Mouse (Mus musculus) kidney, adult 8-10 months (tissue): Measurements from ENCODE around the gene Sv2b.
"Not testable (repeated sequence)": the region's sequence is repeated elsewhere in the genome, so short reads cannot be mapped to it uniquely, and the experiment has no call there.

ENCODE experiments used
- DNase-seq, 2 experiments: peaks; one replicate each; pipeline ENCODE4 v3.0.0; 2022

The Sv2b gene

DNA sequence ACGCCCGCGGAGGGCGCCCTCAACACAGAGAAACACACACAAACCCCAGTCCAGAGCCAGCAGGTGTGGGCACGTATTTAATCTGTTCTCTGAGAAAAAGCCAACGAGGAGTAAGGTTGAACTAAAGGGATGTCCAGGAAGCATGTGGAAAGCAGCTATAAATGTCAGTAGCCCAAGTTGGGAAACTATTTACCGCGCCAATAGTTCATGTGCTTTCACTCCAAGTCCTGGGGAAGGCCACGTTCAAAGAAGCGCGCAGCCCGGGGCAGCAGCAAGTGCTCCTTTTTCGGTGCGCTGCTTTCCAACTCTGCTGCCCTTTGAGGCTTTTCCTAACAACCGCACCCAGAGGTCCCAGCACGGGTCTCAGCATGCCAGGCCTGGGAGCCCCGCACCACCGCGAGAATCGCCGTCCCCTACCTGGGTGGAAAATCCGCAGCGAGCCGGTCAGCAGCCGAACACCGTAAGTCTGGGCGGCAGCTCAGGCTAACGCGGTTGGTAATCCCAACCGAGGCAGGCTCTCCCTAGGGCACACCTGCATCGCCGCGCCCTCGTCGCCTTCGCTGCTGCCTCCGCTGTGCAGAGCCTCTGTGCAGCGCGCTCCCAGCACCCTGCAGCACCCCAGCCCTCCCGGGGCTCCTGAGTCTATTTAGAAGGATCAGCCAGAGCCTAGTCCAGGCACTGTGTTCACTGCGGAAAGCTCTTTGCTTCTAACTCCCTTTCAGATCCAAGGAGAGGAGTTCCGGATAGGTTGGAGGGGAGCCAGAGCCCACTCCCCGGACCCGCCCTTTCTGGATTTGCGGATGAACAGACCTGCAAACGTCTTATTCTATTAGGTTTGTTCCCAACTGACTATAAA is at the start of gene Sv2b:
TSS of gene Sv2b (minus strand) at position 806 of the 856 bp plus-strand sequence.
- no peak for DNase-seq

DNA sequence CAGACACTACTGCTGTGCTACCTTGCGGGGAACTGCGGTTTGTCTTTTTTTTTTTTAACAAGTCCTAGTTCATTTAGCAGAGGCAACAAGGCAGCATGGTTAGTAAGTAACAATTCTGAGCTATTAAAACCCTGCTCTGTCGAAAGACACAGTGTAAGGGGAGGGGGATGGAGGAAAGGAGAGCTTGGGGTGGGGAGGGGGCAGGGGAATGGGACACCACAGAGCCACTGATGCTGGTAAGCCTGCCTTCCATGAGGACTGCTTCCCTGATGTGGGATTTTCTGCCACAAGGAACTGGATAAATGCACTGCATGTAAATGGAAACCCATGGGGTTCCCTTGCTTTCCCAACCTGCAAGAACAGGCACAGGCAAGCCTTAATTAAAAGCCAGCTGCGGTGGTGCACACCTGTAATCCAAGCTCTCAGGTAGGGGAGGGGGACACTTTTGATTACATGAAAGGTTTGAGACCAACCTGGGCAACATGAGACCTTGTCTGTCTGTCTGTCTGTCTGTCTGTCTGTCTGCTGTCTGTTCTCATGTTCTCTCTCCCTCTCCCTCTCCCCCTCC is 49.3 kb upstream of the Sv2b start:
- DNase-seq: no peak

DNA sequence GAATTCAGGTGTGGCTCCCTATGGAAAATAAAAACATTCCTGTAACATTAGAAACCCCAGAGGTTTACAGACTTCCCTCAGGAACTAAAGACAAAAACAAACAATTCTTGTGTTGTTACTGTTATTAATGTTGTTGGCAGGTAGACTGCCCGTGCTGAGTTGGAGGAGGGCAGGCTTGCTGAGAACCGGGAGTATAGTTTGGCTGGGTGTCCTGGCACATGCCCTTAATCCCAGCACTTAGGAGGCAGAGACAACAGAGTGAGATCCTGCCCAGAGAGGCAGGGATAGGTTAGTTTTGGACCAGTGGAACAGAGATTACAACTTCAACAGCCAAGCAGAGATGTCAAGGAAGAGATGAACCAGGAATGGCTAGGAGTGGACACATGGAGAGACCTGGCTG is 46.5 kb upstream of the Sv2b start:
- DNase-seq: no peak

DNA sequence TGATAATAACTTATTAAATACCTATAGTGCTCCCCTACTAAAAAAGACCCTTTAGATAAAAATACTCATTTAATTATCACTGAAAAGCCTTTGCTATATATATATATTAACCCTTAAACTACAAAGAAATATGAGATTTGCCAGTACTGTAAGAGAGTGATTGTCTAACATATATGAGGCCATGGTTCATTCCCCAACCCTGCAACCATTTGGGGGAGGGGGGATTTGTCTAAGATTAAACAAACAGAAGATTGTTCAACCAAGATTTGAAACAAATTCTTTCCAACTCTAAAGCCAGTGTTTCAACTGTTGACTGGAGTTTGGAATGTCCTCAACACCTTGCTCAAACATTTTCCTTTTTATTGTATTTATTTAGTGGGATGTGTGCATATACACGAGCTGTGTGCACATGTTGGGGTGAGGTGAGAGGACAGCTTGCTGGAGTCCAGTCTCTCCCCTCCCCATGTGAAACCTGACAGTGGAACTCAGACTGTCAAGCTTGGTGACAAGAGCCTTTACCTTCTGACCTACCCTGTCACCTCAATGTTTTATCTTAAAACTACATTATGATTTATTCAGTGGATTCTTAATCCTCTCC is 43.8 kb upstream of the Sv2b start:
- no peak for DNase-seq

DNA sequence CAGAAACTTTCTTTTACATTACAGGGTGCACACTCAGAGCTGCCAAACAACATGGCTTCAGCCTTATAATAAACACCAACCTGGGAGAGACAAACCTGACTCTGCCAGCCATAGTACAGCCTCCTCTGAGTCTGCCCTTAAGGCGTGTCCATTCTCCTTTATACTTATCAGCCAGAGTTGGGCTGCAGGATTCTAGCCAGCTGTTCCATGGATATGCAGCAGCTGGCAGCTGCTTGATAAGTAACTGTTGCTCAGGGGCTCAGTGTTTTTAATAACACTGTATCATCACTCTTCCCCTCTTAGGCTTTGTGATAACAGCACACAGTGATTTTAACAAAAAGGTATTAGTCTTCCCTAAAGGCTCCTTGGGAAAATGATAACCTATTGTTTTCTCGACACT is 41.1 kb upstream of the Sv2b start:
- DNase-seq: no peak

DNA sequence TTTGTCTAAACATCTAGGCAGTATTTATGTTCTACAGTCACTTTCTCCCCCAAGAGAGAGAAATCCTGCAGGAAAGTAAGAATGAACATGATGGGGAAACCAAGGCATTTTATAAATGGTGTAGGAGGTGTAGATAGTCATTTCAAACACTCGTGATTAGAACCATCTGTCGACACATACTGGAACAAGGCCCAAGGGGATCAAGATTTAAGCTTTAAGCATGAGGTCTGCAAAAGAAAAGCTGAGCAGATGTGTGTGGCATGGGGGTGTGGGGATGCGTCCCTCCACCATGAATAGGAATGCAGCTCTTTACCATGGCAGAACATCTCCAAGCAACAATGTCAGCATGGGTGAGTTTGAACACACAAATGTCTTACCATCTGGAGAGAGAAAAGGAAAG is 23.2 kb upstream of the Sv2b start:
- no peak for DNase-seq

DNA sequence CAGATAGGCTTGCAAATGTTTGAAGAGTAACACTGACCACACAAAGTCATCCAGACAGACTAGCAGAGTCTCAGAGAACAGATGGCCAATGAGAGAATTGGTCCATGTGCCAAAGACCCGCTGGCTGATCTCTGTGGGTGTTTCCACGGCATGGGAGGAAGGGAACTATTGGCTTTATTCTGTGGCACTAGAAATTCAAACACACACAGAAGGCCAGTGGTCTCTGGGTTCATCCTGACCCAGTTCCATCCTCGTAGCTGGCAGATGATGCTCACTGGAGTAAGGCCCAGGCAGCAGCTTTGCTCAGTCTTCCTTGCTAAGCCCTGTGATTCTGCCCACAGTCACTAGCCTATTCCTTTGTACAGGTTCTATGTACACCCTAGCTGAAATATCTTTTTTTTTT is 20.7 kb upstream of the Sv2b start:
- DNase-seq: no peak

DNA sequence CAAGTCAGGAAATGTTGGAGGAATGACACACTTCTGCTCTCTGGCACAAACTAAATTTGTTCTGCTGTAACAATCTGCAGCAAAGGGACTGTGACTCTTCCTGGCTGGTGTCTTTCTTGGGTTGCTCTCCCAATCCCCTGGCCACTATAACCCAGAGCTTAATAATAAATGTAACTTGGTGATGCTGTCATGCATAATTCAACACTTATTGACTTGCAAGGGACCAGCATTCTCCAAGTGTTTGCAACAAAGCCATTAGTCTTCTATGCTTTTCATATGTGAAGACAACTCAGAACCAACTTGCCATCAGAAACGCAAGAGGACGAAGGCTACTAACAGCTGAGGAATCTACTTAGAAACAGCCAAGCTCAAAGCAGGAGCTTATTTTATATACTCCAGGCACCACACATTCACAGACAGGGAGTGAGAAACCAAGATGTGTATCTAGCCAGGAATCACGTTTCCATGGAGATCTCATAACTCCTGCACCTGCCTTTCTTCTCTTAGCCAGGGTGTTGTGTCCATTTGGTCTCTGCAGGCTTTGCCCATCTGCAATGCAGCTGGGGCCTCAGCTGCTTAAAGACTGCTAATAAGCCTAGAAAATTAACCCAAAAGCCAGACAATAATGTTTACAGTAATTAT is 19.8 kb upstream of the Sv2b start:
- no peak for DNase-seq

DNA sequence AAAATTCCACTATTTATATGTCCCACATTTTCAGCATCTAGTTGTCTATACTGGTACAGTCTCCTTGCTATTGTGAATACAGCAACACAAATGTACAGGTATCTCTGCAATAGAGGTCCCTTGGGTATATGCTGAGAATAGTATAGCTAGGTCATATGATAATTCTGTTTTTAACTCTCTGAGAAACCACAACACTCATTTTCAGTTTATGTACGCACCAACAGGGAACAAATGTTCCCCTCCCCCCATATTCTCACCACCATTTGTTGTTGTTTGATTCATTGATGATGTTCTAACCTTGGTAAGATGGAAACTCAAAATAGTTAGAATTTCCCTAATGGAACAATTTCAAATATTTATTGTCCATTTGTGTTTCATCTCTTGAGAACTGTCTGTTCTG is 16.2 kb upstream of the Sv2b start:
- no peak for DNase-seq

DNA sequence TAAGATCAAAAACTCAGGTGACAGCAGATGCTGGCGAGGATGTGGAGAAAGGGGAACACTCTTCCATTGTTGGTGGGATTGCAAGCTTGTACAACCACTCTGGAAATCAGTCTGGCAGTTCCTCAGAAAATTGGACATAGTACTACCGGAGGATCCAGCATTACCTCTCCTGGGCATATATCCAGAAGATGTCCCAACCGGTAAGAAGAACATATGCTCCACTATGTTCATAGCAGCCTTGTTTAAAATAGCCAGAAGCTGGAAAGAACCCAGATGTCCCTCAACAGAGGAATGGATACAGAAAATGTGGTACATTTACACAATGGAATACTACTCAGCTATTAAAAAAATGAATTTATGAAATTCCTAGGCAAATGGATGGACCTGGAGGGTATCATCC is 13.7 kb upstream of the Sv2b start:
- not testable (repeated sequence) for DNase-seq

DNA sequence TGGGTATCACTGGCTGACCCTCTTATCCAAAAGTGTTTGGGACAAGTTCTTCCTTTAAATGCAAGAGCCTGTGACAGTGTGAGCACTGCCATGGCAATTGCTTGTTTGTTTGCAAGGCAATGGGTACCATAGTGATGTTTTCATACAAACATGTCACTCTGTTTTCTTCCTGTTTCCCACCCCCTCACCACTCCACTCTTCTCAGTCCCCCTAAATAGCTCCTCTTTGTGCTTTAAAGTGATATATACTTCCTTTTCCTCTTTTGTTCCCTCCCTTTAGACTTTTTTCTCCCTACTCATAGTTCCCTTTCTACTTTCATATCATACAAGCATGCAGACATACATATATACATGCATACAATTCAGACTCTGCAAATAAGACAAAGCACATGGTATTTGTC is 10.9 kb upstream of the Sv2b start:
- no peak for DNase-seq

DNA sequence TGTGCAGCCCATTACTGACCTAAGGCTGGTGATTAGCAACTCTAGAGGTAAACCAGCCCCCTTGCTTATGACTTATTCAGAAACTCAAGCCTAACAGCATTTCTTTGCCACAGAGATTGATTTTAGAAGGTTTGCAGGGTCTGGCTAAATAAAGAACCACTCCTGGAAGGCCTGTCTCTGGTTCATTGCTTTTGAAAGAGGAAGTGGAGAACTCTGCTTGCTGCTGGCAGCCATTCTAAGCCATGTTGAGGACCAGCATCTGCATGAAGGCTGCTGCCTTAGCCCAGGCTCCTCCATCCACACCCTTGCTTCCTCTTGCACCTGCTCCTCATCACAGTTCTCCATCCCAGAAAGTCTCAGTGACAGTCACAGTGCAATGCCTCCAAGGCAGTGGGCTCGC is 9.3 kb upstream of the Sv2b start:
- DNase-seq: no peak

DNA sequence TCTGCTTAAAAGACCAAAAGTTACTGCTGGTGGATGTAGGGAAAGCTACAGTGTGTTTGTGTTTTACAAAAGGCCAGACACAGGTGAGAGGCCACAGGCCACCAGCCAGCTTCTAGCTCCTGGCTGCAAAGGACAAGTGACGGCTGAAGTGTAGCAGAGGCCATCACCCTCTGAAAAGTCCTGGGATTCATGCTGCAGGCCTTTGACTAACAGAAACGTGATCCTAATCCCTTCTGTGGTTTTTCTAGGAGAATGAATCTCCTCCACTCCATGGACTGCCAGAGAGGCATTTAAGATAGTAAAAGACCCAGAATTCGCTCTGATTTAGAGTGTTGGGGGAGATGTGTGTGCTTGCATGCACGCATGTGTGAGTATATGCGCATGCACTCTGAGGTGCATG is 5.8 kb upstream of the Sv2b start:
- no peak for DNase-seq

DNA sequence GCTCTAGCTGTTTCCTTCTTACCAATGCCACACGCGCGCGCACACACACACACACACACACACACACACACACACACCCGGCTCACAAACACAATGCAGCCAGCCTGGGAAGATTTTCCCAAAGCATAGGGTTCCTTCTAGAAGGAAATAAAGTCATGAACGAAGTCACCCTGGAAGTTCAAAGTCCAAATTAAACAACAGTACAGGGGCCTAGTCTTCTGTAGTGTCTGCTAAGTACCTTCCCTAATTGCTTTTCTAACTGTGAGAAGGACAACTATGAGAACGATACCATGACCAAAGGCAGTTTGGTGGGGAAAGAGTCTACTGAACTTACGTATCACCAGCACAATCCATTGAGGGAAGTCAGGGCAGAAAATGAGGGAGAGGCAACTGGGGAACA is 508 bp upstream of the Sv2b start:
- DNase-seq: no peak

DNA sequence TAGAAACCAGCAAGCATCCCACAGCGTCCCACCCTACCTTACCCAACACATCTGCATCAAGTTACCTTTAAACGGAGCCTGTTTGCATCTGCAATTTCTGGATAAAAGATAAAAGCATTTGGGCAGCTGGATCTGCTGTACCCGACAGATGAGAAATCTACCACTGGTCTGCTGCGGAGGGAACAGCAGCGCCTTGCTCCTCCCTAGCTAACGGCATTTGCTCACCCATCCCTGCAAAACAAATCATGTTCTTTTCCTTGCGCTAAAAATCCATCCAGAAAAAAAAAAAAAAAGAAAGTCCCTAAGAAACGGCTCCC is 964 bp downstream of the Sv2b start:
- no peak for DNase-seq

DNA sequence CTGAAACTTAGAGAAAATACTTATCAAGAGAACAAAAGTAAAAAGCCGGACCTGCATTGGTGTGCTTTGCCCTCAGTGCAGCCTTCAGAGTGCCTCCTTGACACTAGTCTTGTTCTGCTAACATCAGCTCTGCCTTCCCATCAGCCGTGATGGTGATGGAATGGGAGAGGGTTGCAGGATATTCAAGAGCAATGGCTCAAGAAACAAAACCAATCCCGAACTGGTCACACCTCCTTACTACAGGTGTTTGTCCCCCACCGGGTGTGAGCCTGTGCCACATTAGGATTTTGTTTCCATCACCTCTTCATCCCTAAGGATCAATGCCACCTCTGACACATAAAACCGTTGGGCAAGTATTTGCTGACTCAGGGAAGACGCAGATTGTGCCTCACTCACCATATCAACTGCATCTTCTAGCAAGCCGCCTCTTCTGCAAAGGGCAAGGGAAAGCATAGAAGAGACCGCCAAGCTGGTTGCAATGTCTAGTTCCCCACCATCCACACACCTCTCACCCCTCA is 1.4 kb downstream of the Sv2b start:
- no peak for DNase-seq

DNA sequence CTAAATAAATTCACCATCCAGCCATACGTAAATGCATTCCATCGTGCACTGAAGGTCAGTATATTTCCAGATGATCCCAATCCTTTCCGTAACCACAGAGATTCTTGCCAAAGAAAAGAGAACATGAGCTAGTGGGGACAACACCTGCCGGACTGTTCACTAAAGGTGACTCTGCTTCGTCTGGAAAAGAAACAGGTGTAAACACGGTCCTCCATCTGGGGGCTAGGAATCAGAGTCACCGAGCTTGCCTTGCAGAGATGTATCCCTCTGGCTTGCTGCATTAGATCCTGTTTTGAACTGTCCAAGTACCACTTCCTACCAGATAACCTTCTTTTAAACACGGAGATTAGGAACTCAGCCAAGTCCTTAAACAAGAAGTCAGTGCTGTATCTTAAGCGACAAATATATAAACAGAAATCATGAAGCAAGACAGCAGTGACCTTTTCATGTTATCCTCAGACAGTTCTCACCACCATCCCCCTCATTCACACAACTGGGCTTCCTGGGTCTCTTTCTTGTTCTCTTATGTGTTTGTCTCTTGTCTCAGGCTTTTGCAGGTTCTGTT is 3.1 kb downstream of the Sv2b start:
- DNase-seq: no peak

DNA sequence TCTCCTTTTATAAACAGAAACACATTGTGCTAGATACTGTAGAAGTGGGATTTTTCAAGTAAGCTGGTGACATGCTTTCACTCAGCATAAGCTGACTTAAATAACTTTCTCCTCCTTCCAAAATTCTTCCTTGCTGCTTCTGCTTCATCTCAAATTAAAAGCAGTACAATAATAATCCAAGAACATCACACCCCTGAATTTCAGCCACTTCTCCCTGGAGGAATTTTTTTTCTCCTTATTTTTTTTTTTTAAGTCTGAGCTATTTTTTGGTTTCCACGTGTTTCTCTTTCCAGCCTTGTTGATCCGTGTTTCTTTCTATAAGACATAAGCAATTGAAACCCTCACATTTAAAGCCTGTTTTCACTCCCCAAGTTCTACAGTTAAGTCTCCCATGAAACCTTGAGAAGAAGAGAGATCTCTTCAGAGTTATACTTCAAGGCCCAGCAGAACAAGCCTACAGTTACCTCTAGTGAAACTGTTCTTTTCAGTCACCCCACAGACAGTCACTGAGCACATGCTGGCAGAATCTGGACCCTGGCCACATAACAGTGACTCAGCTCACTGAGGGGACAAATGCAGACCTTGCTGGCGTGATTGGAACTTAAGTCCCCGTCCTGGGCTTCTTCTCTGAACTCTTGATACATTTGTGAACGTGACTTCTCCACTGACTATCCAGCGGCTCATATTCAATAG is 6.4 kb downstream of the Sv2b start:
- DNase-seq: no peak

DNA sequence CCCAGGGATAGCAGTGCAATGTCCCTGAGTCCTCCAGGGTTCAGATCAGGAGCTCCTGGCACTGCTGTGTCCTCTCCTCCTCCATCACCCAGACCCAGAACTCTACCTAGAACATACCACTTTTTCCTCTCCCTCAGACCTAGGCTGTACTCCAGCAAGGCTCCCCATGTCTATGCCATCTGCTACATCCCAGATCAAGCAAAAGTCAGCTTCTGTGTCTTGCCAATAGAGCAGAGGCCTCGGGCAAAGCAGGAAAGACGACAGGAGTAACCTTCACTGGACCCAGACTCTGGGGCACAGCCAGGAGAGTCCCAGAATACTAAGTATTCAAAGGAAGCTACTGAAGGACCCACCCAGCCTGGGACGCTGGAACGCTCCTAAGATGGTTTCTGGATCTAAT is 9.8 kb downstream of the Sv2b start:
- DNase-seq: no peak

DNA sequence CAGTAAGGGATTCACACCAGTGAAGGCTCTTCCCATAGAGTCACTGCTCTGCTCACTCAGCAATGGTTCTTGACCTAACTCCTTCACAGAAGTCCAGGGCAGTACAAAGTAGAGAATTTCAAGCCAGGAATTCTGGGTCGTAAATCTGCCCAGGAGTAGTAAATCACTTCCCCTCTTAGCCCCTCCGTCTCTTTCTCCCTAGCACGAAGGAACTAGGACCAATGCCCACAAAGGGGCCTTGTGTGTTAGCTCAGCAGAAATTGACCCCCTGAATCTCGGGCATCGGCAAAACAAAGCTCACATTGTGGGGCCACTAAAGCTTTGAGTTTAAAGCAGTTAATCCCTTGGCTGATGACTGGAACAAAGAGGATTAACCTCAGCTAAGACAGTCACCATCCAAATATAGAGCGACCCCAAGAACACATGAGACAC is 12.4 kb downstream of the Sv2b start:
- no peak for DNase-seq

DNA sequence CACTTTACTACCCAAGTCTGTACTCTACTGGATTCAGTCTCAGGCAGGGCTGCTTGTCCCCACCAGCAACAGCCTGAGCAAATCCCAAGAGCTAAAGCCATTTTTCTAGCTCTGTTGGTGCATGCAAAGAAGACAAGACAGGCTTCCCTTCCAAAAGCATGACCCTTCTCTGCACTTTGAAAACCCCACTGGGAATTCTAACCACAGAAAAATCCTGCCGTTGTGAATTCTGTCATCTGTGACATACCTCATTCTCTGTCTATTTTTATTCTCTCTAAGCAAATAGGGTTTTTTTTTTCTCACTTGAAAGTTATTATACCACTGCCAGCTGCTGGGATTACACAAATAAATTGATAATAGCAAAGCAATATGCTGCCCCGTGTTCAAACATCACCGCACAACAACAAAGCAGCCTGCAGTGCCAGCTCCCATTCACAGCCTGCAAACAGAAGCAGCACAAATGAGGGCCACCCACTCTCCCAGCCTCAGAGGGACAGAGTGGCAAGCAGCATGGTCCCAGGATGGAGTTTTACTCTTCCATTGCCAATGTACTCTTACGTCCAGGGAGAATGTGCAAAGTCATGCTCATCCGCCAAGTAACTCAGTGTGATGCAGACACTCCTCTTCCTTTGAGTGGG is 13.7 kb downstream of the Sv2b start:
- no peak for DNase-seq

DNA sequence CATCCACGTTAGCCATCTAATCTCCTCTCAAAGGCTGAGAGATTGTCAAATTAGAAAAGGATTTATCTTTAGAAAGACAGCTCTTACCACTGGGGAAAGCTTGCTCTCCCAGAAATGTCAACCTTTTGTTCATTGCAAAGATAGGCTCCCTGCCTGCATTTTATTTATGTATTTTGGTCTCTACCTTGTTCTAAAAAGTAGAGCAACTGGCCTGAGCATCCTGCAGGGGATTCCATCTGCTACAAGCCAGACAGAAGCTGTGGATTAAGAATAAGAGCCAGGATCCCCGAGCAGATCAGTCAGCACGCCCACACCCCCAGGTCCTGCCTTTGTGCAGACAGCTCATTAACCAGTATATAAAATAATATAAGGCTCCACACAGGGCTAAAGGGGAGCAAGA is 16.8 kb downstream of the Sv2b start:
- no peak for DNase-seq
